Mouse (Mus musculus): Measurements from ENCODE around the gene Col4a4. TPM values are rescaled to one million over a fixed set of nuclear protein-coding genes. Genes with fewer than 3 reads are reported as not detected.

The Col4a4 gene
- polyA plus RNA-seq, 2 experiments: 0.02 to 0.08 TPM

- 64% methylated on average over 5 of the region's 5 CpGs for WGBS (ENCODE audit: insufficient replicate concordance)
- H3K9me3 ChIP-seq (ENCODE audit: control insufficient read depth, low read length): no peaks in the 10 kb centered on the region
- no peaks in the 10 kb centered on the region for H3K36me3 ChIP-seq (replicated peaks; ENCODE audit: control insufficient read depth, insufficient read depth, low read depth)
- H3K9ac ChIP-seq (replicated peaks): no peak overlapping the region
- TF ChIP-seq CTCF (IDR thresholded peaks at IDR 0.05; ENCODE audit: low read depth): no peak
- no peak for TF ChIP-seq EP300 (IDR thresholded peaks at IDR 0.05; ENCODE audit: low read depth)
- ATAC-seq (ENCODE audit: insufficient read depth) (no peak), DNase-seq (ENCODE audit: low read depth in 3 of 3, low spot score in 3 of 3) (no peak)
- no peaks in the 10 kb centered on the region for H3K27me3 ChIP-seq (ENCODE audit: control insufficient read depth, insufficient read depth, low read length)
- H3K27ac ChIP-seq: no peak overlapping the region
- H3K4me1 ChIP-seq (replicated peaks; ENCODE audit: control insufficient read depth in 2 of 2, insufficient read depth in 2 of 2, low read length in 1 of 2): peaks cover 10 to 18% of the 10 kb centered on the region in 2 experiments
- no peak overlapping the region for H3K4me2 ChIP-seq (ENCODE audit: low read depth)
- no peak overlapping the region for H3K4me3 ChIP-seq (ENCODE audit: insufficient read depth in 1 of 2, low read depth in 2 of 2, low read length in 2 of 2)
These were observed 42.8 kb upstream of the Col4a4 start for GRCm38 (mm10) chr1:82629495-82629894.

- Histone ChIP-seq H3K9me3 (ENCODE audit: control insufficient read depth, low read length) (no peaks in the 10 kb centered on the region), H3K4me3 (ENCODE audit: insufficient read depth in 1 of 2, low read depth in 2 of 2, low read length in 2 of 2) (no peak overlapping the region), H3K27me3 (ENCODE audit: control insufficient read depth, insufficient read depth, low read length) (no peaks in the 10 kb centered on the region), H3K4me2 (ENCODE audit: low read depth) (no peak overlapping the region), H3K9ac (replicated peaks) (no peak overlapping the region), H3K36me3 (replicated peaks; ENCODE audit: control insufficient read depth, insufficient read depth, low read depth) (no peaks in the 10 kb centered on the region), H3K27ac (no peak overlapping the region), H3K4me1 (replicated peaks; ENCODE audit: control insufficient read depth in 2 of 2, insufficient read depth in 2 of 2, low read length in 1 of 2) (peaks cover 10 to 19% of the 10 kb centered on the region in 2 experiments)
- 7% methylated on average over 4 of the region's 4 CpGs for WGBS (ENCODE audit: insufficient replicate concordance)
- DNase-seq (ENCODE audit: low read depth in 3 of 3, low spot score in 3 of 3): no peak
- peak; percentile 52; the same call in 1 of the 2 replicates for ATAC-seq (ENCODE audit: insufficient read depth)
- TF ChIP-seq EP300 (IDR thresholded peaks at IDR 0.05; ENCODE audit: low read depth) (peak; percentile 49; the same call in 1 of the 2 replicates), CTCF (IDR thresholded peaks at IDR 0.05; ENCODE audit: low read depth) (no peak)
These were observed 41.0 kb upstream of the Col4a4 start for GRCm38 (mm10) chr1:82627652-82628051.

DNA sequence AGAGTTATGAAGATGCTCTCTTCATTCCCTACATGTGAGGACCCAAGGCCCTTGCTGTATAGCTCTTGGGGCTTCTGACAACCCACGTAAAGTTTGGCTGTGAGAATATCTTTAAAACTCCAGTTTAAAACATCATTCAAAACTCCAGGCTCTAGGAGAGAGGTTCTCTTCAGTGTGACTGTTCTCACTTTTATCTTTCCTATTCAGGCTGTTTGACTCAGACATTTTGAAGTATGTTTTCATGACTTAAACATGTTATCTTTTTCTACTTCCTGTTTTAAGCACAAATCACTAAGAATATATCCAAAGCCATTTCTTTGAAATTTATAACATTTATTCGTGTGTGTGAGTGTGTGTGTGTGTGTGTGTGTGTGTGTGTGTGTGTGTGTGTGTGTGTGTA lies 38.8 kb upstream of the Col4a4 start:
- H3K4me3 ChIP-seq (ENCODE audit: insufficient read depth in 1 of 2, low read depth in 2 of 2, low read length in 2 of 2): no peak overlapping the region
- ATAC-seq (ENCODE audit: insufficient read depth): no peak

GRCm38 (mm10) chr1:82624934-82625333 lies 38.3 kb upstream of the Col4a4 start:
- H3K4me3 ChIP-seq (ENCODE audit: insufficient read depth in 1 of 2, low read depth in 2 of 2, low read length in 2 of 2): no peak overlapping the region
- WGBS (ENCODE audit: insufficient replicate concordance): 23% methylated on average over 6 of the region's 6 CpGs
- 0 out of 2 replicates have a peak overlapping the region, but pooled peaks have one; percentile 5 for H3K4me2 ChIP-seq (ENCODE audit: low read depth)

More for the DNA sequence above, 38.8 kb upstream of the Col4a4 start:
- no peak for TF ChIP-seq EP300 (IDR thresholded peaks at IDR 0.05; ENCODE audit: low read depth)
- TF ChIP-seq CTCF (IDR thresholded peaks at IDR 0.05; ENCODE audit: low read depth): no peak
- Histone ChIP-seq H3K4me1 (replicated peaks; ENCODE audit: control insufficient read depth in 2 of 2, insufficient read depth in 2 of 2, low read length in 1 of 2) (peaks cover 10 to 19% of the 10 kb centered on the region in 2 experiments), H3K27me3 (ENCODE audit: control insufficient read depth, insufficient read depth, low read length) (no peaks in the 10 kb centered on the region), H3K9ac (replicated peaks) (no peak overlapping the region), H3K27ac (no peak overlapping the region), H3K9me3 (ENCODE audit: control insufficient read depth, low read length) (no peaks in the 10 kb centered on the region), H3K36me3 (replicated peaks; ENCODE audit: control insufficient read depth, insufficient read depth, low read depth) (no peaks in the 10 kb centered on the region), H3K4me2 (ENCODE audit: low read depth) (no peak overlapping the region)
- no peak for DNase-seq (ENCODE audit: low read depth in 3 of 3, low spot score in 3 of 3)
- 14% methylated on average over 2 of the region's 2 CpGs for WGBS (ENCODE audit: insufficient replicate concordance)

DNA sequence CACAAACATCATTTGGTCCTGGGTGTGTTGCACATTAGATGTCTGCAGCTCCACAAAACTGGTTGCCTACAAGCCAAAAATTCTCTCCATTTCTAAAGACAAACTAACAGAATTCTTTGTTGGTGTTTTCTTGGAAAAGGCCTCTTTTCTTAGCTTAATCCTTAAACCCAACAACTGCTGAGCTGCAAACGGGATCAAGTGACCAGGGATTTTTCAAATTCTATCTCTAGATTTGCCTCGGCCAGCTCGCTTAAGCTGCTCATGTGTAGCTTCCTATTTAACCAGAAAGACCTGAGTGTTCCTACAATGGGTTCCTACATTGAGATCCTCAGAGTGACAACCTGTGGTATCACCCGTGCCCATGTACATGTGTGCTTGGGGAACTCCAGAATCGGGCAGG lies 33.3 kb upstream of the Col4a4 start:
- Histone ChIP-seq H3K9me3 (ENCODE audit: control insufficient read depth, low read length) (no peaks in the 10 kb centered on the region), H3K4me1 (replicated peaks; ENCODE audit: control insufficient read depth in 2 of 2, insufficient read depth in 2 of 2, low read length in 1 of 2) (peaks cover 2 to 4% of the 10 kb centered on the region in 2 experiments), H3K27ac (no peak overlapping the region), H3K4me2 (ENCODE audit: low read depth) (no peak overlapping the region), H3K27me3 (ENCODE audit: control insufficient read depth, insufficient read depth, low read length) (no peaks in the 10 kb centered on the region), H3K9ac (replicated peaks) (no peak overlapping the region), H3K36me3 (replicated peaks; ENCODE audit: control insufficient read depth, insufficient read depth, low read depth) (no peaks in the 10 kb centered on the region), H3K4me3 (ENCODE audit: insufficient read depth in 1 of 2, low read depth in 2 of 2, low read length in 2 of 2) (no peak overlapping the region)
- DNase-seq (ENCODE audit: low read depth in 3 of 3, low spot score in 3 of 3) (no peak), ATAC-seq (ENCODE audit: insufficient read depth) (no peak)
- no peak for TF ChIP-seq CTCF (IDR thresholded peaks at IDR 0.05; ENCODE audit: low read depth)
- TF ChIP-seq EP300 (IDR thresholded peaks at IDR 0.05; ENCODE audit: low read depth): no peak
- 58% methylated on average over 5 of the region's 5 CpGs for WGBS (ENCODE audit: insufficient replicate concordance)

More at GRCm38 (mm10) chr1:82624934-82625333, 38.3 kb upstream of the Col4a4 start:
- DNase-seq (ENCODE audit: low read depth in 3 of 3, low spot score in 3 of 3) (no peak), ATAC-seq (ENCODE audit: insufficient read depth) (peak; percentile 65; the same call in 1 of the 2 replicates)
- TF ChIP-seq EP300 (IDR thresholded peaks at IDR 0.05; ENCODE audit: low read depth): peak; percentile 57
- no peak for TF ChIP-seq CTCF (IDR thresholded peaks at IDR 0.05; ENCODE audit: low read depth)
- Histone ChIP-seq H3K36me3 (replicated peaks; ENCODE audit: control insufficient read depth, insufficient read depth, low read depth) (no peaks in the 10 kb centered on the region), H3K4me1 (replicated peaks; ENCODE audit: control insufficient read depth in 2 of 2, insufficient read depth in 2 of 2, low read length in 1 of 2) (peaks cover 10 to 19% of the 10 kb centered on the region in 2 experiments), H3K9ac (replicated peaks) (no peak overlapping the region; the same call in 1 of the 2 replicates), H3K27ac (no peak overlapping the region), H3K9me3 (ENCODE audit: control insufficient read depth, low read length) (no peaks in the 10 kb centered on the region), H3K27me3 (ENCODE audit: control insufficient read depth, insufficient read depth, low read length) (no peaks in the 10 kb centered on the region)

All from liver, embryonic 14.5 days (tissue).